Mouse (Mus musculus): ENCODE measurements at regions not wholly inside any gene's neighbourhood (a gene's known extent, or its start where the extent isn't known, plus 50 kb on each side); places are given as distances from the start of the nearest gene placed in this dataset.
"Not testable (repeated sequence)": the region's sequence is repeated elsewhere in the genome, so short reads cannot be mapped to it uniquely, and the experiment has no call there.

DNA sequence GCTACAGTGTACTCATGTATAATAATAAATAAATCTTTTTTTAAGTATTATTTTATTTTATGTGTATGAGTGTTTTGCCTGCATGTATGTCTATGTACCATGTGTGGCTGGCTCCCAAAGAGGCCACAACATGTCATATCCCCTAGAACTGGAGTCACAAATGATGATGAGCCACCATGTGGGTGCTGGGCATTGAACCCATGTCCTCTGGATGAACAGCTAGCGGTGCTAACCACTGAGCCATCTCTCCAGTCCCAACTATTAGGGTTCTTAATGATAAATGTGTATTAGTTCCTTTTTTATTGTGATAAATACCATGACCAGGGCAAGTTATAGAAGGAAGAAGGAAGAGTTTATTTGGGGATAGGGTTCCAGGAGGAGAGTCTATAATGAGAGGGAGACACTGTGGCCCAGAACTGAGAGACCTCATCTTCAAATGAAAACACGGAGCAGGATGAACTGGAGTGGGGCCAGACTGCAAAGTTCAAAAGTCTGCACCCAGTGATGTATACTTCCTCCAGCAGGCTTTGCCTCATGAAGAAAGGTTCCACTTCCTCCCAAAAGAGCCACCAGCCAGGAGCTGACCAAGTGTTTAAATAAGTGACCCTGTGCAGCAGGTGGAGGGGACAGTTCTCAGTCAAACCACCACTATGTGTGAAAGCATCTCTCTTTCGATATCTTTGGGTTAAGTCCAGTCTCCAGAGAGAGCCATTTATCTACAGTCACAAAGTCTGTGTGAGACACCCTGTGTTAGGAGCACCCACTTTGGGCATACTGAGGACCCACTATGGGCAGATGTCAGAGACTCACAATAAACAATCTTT is 69.8 kb upstream of the Cpsf6 start:
- no peak for DNase-seq (ENCODE audit: low spot score in 2 of 2)

DNA sequence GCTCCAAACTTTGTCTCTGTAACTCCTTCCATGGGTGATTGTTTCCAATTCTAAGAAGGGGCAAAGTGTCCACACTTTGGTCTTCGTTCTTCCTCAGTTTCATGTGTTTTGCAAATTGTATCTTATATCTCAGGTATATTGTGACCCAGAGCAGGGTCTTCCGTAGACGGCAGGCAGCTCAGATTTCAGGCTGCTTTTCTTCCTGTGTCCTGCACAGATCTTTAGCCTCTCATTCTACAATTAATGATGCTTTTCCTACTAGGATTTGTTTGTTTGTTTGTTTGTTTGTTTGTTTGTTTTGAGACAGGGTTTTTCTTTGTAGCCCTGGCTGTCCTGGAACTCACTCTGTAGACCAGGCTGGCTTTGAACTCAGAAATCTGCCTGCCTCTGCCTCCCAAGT is 69.0 kb upstream of the Cpsf6 start:
- not testable (repeated sequence) for DNase-seq (ENCODE audit: low spot score in 2 of 2)

DNA sequence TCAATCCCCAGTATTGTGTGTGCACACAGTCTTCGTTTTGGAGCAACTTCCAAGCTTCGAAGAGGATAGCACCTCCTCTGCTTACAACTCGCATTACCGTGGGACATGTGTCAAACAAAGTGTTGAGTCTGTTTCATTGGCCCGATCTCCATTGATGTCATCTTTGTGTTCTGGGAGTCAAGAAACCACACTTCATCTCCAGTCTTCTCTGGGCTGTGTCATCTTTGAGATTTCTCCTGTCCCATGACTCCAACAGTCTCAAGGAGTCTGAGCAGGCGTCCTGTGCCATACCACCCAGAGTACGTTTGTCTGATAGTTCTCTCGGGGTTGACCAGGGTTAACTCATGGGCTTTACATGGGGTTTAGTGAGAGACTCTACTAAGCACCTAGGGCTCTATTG is 67.8 kb upstream of the Cpsf6 start:
- no peak for DNase-seq (ENCODE audit: low spot score in 2 of 2)

DNA sequence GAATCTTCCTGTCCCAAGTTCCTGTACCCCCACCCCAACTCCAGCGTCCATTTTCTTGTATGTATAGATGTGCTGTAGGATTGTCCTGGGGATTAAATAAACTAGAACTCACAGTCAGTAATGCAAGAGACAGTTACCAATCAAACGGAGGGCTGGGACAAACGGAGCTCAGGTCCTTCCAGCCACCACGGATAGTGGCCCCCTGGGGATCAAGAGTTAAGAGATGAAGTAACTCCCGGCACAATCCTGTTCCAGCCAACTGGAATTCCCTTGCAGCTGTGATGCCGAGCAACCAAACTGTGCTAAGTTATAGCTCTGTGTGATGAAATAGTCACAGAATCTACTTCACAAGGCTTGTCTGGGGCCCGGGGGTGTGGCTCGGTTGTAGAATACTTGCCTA is 67.4 kb upstream of the Cpsf6 start:
- no peak for DNase-seq (ENCODE audit: low spot score in 2 of 2)

DNA sequence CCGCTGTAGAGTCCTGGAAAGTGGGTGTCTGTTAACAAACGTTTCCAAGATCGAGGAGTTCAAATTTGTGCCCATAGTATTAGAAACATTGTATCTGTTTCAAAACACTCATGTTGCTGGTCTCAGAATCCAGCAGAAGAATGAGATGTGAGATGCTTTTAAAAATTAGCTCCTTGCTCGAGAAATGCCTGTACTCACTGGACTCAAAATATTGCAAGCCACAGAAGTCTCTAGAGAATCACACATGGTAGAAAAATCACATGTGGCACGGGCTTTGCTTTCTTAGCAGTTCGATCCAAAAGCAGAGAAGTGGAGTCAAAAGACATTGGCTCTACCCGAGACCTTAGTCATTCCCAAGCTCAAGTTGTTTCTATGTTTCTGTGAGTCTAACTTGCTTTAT is 67.0 kb upstream of the Cpsf6 start:
- no peak for DNase-seq (ENCODE audit: low spot score in 2 of 2)

DNA sequence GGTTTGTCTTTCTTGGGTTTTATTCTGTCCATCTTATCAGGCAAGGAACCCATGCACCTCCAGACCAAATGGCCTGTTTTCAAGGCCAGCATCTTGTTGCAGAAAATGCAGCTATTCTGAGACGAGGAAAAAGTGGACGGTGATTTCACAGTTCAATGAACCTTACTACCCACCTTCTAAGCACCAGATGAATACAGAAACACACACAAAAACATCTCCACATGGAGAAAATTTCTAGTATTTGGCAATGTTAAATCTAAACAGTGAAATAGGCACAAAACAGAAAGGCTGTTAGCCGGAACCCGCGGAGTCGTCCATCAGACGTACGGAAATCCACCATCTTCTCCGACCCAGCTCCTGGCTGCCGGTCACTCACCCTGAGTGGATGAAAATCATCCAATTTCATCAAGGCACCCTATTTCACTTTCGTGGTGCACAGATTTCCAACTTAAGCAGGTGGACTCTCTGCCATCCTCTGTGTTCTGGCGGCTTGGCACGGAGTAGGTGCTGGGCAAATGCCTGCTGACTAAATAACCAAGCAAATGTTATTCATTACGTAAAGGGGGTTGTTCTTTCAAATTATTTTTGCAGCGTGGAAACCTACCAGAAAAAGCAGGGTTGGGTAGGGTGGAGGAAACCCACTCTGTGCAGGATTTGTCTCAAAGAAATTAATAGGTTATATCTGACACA is 66.1 kb upstream of the Cpsf6 start:
- DNase-seq (ENCODE audit: low spot score in 2 of 2) = no peak

DNA sequence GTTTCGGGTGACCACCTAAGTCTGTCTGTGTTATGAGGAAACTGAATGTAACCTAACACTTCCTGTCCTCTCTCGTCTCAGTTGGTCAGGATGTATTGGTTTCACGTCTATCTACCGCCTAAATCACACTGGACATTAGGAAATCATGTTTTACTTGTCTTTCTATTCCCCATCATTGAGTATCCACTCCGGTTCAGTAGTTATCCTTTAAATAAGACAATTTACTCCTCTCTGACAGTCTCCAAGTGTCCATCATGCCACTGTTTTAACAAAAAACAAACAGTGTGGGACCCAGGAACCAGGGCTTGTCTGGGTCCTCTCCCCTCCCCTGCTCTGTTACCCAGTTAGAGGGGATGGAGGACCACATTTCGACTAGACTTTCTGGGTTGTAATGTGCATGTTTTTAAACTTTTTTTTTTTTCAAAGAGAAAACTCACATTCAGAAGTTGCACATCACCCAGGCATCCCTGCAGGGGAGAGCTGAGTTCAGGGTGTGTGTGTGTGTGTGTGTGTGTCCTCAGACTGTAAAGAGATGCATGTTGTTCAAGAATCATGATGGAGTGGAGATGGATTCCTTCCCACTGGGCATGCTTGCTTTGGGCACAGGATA is 65.5 kb upstream of the Cpsf6 start:
- DNase-seq (ENCODE audit: low spot score in 2 of 2) = no peak

DNA sequence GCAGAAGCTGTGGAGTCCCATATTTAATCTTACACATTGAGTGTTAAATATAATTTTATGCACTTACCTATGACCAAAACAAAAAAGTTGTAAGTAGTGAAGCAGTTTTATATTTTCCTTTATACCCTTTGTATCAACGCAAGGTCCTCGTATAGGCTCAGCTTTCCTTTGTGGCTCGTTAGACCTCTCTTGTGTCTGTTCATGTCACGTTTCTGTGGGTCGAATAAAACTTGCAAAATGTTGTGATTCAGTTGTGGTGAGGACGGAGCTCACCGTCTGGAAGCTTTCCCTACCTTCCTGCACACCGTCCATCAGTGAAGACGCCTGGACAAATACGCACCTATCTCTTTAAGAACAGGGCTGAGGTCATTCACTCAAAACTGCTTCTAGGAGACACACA is 64.9 kb upstream of the Cpsf6 start:
- no peak for DNase-seq (ENCODE audit: low spot score in 2 of 2)

DNA sequence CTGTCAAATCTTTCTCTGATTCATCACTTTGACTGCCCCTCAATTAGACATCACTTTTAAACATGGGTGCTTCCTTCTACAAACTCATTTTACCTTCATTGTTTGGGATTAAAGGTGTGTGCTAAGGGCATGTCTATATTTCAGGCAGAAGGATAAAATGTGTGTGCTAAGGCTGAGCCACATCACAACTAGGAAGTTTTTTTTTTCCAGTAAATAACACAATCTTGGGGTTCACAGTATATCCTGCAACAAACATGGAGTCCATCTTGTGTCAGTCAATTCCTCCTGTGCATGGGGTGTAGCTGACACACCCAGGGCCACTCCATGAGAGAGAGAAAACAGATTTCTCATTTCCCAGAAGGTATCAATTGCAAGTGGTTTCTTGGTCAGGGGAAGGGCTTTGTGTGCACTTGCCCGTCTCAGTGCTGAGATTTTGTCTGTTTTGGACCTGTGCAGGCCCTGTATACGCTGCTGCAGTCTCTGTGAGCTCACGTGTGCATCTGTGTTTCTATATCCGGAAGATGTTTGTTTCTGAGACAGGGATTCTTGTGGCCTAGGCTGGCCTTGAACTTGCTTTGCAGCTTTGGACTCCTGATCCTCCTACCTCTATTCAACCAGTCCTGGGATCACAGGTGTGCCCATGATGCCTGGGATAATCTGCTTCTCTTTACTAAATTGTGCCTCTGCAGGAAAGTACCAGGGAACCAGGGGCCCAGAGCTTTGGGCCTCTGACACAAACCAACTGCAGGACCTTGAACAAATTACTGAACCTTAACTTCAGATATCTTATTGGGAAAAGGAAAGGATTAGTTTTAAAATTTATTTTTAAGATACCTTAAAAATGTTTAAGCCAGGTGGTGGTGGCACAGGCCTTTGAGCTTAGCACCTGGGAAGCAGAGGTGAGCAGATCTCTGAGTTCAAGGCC is 63.9 kb upstream of the Cpsf6 start:
- DNase-seq (ENCODE audit: low spot score in 2 of 2) = no peak

DNA sequence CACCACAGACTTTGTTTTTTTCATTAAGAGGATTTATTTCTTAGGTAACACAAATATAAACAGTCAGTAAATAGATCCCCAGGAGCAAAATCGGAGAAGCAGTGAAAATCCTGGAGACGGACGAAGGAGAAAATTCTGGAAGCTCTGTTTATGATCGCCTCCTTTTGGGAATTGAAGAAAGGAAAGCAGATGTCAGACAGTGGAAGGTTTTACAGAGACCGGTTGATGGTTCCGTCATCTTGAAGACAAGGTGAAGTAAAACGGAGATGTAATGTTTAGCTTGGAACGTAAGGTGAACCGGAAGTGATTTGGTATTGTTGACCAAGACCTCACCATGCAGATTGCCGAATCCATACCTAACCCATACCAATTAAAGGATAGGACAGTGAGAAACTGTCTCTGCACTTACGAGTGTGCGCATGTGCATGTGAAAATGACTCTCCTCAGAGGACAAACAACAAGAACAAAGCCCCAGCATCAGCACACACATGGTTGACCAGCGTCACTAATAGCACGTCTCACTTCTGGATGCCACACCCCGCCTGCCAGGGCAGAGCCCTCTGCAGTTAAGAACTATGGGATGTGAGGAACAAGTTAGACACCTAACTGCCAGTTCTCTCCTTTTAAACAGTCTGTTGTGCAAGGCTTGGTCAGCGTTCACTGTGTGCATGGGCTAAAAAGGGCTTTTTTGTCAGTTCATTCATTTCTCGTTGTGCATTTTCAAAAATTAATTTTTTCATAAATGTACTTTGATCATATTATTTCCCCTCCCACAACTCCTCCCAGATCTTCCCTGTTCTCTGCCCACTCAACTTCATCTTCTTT is 62.4 kb upstream of the Cpsf6 start:
- DNase-seq (ENCODE audit: low spot score in 2 of 2) = no peak

DNA sequence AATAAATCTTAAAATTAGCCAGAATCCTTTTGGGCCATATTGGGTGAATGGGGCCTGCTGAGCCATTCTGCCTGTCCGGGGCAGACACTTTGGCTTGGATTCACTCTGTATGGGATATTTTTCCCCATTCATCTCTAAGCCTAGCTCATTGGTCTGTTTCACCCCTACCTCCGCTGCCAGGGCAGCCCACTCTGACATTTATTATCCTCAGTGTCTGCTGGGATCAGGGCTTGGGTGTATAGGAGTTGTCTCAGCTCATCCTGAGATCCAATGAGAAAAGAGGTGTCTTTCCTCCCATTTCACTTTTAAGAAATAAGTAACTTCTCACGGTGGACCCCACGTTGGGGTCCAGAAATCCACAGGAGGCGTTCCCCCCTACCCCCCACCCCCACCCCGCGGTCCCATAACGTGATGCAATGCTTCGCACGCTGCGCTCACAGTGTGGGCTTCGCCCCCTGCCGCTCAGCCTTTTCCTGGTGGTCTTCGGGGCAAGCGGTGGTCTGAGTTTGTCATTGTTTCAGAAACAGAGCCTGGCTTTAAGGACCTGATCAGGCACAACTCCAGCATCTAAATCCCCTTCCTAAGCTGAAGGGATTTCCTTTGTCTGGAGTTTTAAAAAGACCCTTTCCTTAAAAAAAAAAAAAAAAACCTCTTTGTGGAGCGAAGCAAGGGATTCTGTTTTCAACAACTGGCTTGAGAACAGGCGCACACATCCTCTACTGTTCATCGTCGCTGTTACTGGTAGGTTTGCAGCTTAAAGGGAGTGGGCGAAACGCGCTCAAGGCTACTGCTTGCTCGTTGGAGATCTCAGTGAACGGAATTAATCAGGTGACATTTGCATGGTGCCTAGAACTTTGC is 61.5 kb upstream of the Cpsf6 start:
- no peak for DNase-seq (ENCODE audit: low spot score in 2 of 2)

DNA sequence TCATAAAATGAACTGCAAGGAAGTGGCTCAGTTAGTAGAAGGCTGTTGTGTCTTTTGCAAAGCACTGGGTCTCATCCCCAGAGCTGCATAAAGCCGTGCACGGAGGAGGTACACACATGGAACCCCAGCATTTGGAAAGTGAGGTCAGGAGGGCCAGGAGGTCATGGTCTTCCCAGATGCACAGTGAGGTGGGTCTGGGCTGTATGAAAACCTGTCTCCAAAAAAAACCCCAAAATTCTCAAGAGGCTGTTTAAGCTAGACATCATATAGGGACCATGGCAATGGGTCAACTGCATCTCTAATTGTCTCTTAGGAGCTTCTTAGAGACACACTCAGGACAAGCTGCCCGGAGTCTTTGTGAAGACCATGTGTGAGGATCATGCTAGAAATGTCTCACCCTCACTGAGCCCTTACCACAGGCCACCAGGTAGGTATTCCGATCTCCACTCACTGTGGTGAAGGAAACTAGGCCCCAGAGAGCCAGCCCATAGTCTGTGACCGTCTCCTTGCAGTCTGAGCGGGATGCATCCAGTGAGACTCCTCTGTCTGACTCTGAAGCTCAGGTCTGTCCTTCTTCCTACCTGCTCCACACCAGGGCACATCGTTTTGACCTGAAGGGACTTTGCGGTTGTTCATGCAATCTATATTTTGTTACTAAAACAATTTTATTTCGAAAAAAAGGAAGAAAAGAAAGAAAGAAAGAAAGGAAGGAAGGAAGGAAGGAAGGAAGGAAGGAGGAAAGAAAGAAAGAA is 60.6 kb upstream of the Cpsf6 start:
- no peak for DNase-seq (ENCODE audit: low spot score in 2 of 2)

DNA sequence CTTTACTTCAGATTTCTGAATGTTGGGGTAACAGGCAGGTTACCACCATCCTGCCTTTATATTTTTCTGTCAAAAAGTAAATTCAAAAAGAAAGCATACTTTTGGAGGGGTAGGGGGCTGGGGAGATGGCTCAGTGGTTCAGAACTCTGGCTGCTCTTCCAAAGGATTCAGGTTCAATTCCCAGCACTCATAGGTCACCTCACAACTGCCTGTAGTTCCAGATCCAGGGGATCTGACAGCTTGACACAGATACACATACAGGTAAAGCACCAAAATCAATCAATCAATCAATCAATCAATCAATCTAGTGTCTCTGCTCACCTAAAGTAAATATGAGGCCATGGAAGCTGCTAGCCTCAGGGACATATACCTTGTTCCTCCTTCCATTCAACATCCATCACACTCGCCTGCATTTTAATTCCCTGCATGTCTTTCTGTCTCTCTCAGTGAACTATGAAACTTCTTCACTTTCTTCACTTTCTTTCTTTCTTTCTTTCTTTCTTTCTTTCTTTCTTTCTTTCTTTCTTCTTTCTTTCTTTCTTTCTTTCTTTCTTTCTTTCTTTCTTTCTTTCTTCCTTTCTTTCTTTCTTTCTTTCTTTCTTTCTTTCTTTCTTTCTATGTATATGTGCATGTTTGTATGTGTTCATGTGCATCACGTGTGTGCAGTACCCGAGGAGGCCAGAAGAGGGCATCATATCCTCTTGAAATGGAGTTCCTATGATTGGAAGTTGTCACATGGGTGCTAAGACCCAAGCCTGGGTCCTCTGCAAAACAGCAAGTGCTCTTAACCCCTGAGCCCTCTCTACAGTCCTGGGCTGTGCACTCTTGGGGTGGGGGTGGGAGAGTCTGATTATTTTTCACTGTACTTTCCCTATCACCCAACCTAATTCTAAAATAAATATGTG is 59.6 kb upstream of the Cpsf6 start:
- no peak for DNase-seq (ENCODE audit: low spot score in 2 of 2)

DNA sequence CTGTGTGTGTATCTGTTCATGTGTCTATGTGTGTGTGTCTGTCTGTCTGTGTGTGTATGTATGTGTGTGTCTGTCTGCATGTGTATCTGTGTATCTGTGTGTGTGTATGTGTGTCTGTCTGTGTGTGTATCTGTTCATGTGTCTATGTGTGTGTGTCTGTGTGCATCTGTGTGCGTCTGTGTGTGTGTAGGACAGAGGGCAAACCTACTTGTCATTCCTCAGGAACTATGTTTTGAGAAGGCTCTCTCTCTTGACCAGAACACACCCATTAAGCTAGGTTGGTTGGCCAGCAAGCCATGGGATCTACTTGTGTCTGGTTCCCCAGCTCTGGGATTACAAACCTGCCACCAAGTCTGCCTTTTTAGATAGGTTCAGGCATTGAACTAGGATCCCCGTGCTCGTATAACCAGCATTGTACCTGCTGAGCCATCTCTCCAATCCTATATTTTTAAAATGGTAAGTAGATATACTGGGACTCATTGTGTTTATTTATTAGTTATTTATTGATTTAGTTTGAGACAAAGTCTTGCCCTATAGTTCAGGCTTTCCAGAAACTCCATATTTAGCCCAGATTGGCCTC is 58.9 kb upstream of the Cpsf6 start:
- DNase-seq (ENCODE audit: low spot score in 2 of 2) = no peak

DNA sequence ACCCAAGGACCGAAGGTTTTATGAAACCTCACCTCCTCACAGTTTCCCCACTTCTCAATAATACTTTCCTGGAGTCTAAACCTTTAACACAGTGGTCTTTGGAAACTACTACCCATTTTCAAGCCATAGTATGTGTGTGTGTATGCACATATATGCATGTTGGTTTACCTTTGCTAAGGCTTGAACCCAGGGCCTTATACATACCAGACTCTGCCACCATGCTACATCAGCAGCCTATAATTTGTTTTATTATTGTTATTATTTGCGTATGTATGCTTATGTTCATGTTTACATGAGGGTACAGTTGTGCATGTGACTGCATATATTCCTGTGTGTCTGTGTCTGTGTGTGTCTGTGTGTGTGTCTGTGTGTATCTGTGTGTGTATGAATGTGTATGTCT is 58.2 kb upstream of the Cpsf6 start:
- DNase-seq (ENCODE audit: low spot score in 2 of 2) = no peak

DNA sequence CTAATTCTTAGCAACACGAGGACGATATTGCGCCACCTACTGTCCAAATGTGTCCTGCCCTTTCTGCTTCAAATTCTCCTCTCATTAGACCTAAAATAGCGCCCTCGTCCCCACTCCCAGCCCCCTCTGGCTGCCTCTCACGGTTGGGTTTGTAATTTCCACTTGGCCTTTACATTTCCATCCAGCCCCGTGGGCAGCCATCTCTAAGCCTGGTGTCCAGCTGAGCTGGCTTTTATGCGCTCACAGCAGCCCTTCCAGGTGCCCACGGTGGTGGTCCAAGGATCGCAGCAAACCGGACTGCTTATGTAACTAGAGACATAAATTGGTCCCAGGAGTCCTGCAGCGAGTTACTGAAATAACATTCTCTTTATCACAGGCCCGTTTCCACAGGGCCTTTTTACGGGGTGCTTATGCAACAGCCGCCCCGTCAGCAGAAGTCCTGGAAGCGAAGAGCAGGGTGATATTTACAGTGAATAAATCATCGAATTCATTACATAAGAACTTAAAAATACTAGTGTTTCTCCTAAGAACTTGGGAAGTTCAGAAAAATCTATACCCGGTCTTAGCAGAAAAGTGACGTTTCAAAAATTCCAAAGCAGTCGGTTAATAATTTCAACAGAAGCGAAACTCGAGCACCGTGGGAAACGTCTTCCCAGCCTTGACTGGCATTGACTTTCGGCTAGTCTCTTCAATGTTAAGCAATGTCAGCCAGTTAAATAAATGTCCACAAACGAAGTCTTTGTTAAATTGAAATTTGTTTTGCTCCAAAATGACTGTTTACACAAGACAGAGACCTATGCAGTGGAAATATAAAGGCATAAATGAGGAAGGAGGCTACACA is 57.3 kb upstream of the Cpsf6 start:
- no peak for DNase-seq (ENCODE audit: low spot score in 2 of 2)

DNA sequence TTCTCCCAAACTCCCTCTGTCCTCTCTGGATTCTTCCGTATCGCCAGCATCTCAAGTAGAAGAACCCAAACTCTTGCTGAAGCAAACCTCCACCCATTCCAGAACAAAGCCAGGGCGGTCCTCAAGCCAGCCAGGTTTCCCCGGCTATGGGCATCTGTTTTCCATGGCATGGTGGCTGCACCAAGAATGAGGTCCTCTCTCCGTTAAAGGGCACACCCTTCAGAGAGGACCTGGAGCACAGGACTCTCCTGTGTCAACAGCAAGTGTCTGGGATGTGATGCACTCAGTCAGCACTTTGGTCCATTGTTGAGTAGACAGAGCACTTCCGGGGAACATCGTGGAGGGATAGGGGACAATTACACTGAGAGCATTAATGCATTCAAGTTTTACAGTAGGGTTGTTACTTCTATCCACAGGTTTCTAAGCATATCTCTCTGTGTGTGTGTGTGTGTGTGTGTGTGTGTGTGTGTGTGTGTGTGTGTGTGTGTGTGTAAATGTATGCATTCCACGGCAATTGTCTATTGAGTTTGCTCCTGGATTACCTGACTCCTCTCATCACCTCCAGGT is 56.6 kb upstream of the Cpsf6 start:
- no peak for DNase-seq (ENCODE audit: low spot score in 2 of 2)
